Mouse (Mus musculus) adrenal gland (tissue): ENCODE results near the gene Ankmy2.

Source experiments
- intact Hi-C: fragments of 180-260 bp; cut with DNase I; formaldehyde crosslinking; loops from one replicate; pipeline ENCODE4 v1.15.1; 2025

Gene Ankmy2

GRCm38 (mm10) chr12:36231386-36231785 lies 74.5 kb downstream of the Ankmy2 start:
- intact Hi-C loops: no loop called here

- intact Hi-C loops: no loop called here
Observed at GRCm38 (mm10) chr12:36241171-36241570, 84.3 kb downstream of the Ankmy2 start.
